Mouse (Mus musculus) stomach, embryonic 16.5 days (tissue): ENCODE results near the gene Slmap. TPM values are rescaled to one million over a fixed set of nuclear protein-coding genes. Genes with fewer than 3 reads are reported as not detected.

Experiments used
- ATAC-seq: fragments of 200-750 bp; cut with Nextera tagmentation; 2 replicates; pipeline ENCODE4 v1.8.0; 2017; ENCODE audit warnings: moderate number of reproducible peaks, moderate TSS enrichment; ENCODE audit not compliant: insufficient read depth, low FRiP score
- H3K27ac ChIP-seq: fragments of 300-500 bp; sonication (generic); 2 replicates; pipeline ENCODE4 v1.5.1; 2014; ENCODE audit warnings: low read length
- H3K27me3 ChIP-seq: fragments of 300-500 bp; sonication (generic); 2 replicates; pipeline ENCODE4 v1.6.1; 2014; ENCODE audit warnings: low read length, control low read depth, mixed read lengths; ENCODE audit not compliant: control insufficient read depth, insufficient read depth
- H3K36me3 ChIP-seq: fragments of 300-500 bp; sonication (generic); 2 replicates; pipeline ENCODE4 v1.6.1; 2014; ENCODE audit warnings: low read length; ENCODE audit not compliant: control insufficient read depth, insufficient read depth
- H3K4me1 ChIP-seq: fragments of 300-500 bp; sonication (generic); 2 replicates; pipeline ENCODE4 v1.6.1; 2014; ENCODE audit warnings: low read length, control low read depth, mixed read lengths; ENCODE audit not compliant: control insufficient read depth, insufficient read depth
- H3K4me2 ChIP-seq: fragments of 300-500 bp; sonication (generic); 2 replicates; pipeline ENCODE4 v1.6.1; 2014; ENCODE audit warnings: low read depth, low read length, mixed read lengths
- H3K4me3 ChIP-seq: fragments of 300-500 bp; sonication (generic); replicated peaks from 2 replicates; pipeline ENCODE4 v1.5.1; 2014; ENCODE audit warnings: mild to moderate bottlenecking, low read length
- H3K9ac ChIP-seq: fragments of 300-500 bp; sonication (generic); 2 replicates; pipeline ENCODE4 v1.6.1; 2014; ENCODE audit warnings: low read length
- H3K9me3 ChIP-seq: fragments of 300-500 bp; sonication (generic); replicated peaks from 2 replicates; pipeline ENCODE4 v1.6.1; 2016; ENCODE audit warnings: low read length, control low read depth; ENCODE audit not compliant: control insufficient read depth
- WGBS: fragments of 180-500 bp; shearing (Covaris S2); extraction: QIAGEN DNeasy Blood & Tissue Kit; methylation state at CpG from one replicate; pipeline ENCODE4 v1.1.7; 2014; 5-methylcytosine and 5-hydroxymethylcytosine counted together
- polyA plus RNA-seq: library from polyadenylated mRNA; unstranded; fragments of >200 nt; fragmentation: Nextera tagmentation; extraction: Ambion mirVana; gene quantifications from 2 replicates; pipeline ENCODE4 v1.2.1, GENCODE M21; 2015

Gene Slmap
- polyA plus RNA-seq, 1 experiment from 2014 or later = 59.1 TPM

- Histone ChIP-seq H3K4me1 (peaks cover 5% of the 10 kb centered on the region; the same call in 1 of the 2 replicates), H3K9me3 (no peaks in the 10 kb centered on the region), H3K36me3 (peaks cover 4% of the 10 kb centered on the region; the same call in 1 of the 2 replicates), H3K27ac (peak overlapping the region; percentile 83), H3K4me3 (peak overlapping the region; percentile 26; the same call in 1 of the 2 replicates), H3K27me3 (no peaks in the 10 kb centered on the region), H3K9ac (no peak overlapping the region), H3K4me2 (no peak overlapping the region)
- 69% methylated on average over 6 of the region's 6 CpGs for WGBS
- no peak for ATAC-seq
These were observed 92.2 kb downstream of the Slmap start for GRCm38 (mm10) chr14:26442534-26442933.

GRCm38 (mm10) chr14:26441041-26441812 is 93.5 kb downstream of the Slmap start:
- peak; percentile 77 for ATAC-seq
- Histone ChIP-seq H3K4me2 (peak overlapping the region; percentile 19; the same call in 1 of the 2 replicates), H3K4me3 (peak overlapping the region; percentile 24)

GRCm38 (mm10) chr14:26439996-26440395 is 94.7 kb downstream of the Slmap start:
- Histone ChIP-seq H3K27ac (no peak overlapping the region), H3K4me1 (peaks cover 5% of the 10 kb centered on the region; the same call in 1 of the 2 replicates), H3K27me3 (no peaks in the 10 kb centered on the region), H3K4me3 (no peak overlapping the region), H3K9me3 (no peaks in the 10 kb centered on the region), H3K36me3 (peaks cover 9% of the 10 kb centered on the region; the same call in 1 of the 2 replicates), H3K4me2 (peak overlapping the region; percentile 15; the same call in 1 of the 2 replicates), H3K9ac (no peak overlapping the region)
- ATAC-seq = no peak

More at GRCm38 (mm10) chr14:26441041-26441812, 93.5 kb downstream of the Slmap start:
- WGBS = 79% methylated on average over 2 of the region's 2 CpGs
- Histone ChIP-seq H3K9ac (peak overlapping the region; percentile 39; the same call in 1 of the 2 replicates), H3K27ac (peak overlapping the region; percentile 79), H3K36me3 (peaks cover 4% of the 10 kb centered on the region; the same call in 1 of the 2 replicates), H3K4me1 (peaks cover 5% of the 10 kb centered on the region; the same call in 1 of the 2 replicates), H3K27me3 (no peaks in the 10 kb centered on the region), H3K9me3 (no peaks in the 10 kb centered on the region)

- H3K4me3 ChIP-seq = no peak overlapping the region
- peaks cover 14% of the 10 kb centered on the region; the same call in 1 of the 2 replicates for H3K36me3 ChIP-seq
- no peak overlapping the region for H3K27ac ChIP-seq
- no peaks in the 10 kb centered on the region for H3K27me3 ChIP-seq
- H3K9ac ChIP-seq = no peak overlapping the region
- H3K4me2 ChIP-seq = no peak overlapping the region
- ATAC-seq = no peak
- no peaks in the 10 kb centered on the region for H3K9me3 ChIP-seq
- H3K4me1 ChIP-seq = peaks cover 3% of the 10 kb centered on the region; the same call in 1 of the 2 replicates
- WGBS = 84% methylated on average over 2 of the region's 2 CpGs
These were observed 97.0 kb downstream of the Slmap start for GRCm38 (mm10) chr14:26437771-26438170.

GRCm38 (mm10) chr14:26436304-26436703 is 98.4 kb downstream of the Slmap start:
- Histone ChIP-seq H3K9me3 (no peaks in the 10 kb centered on the region), H3K27ac (no peak overlapping the region), H3K4me2 (no peak overlapping the region), H3K36me3 (peaks cover 14% of the 10 kb centered on the region; the same call in 1 of the 2 replicates), H3K9ac (no peak overlapping the region), H3K4me1 (peaks cover 3% of the 10 kb centered on the region; the same call in 1 of the 2 replicates), H3K4me3 (no peak overlapping the region), H3K27me3 (no peaks in the 10 kb centered on the region)
- ATAC-seq = no peak

- Histone ChIP-seq H3K36me3 (peaks cover 13% of the 10 kb centered on the region; the same call in 1 of the 2 replicates), H3K4me2 (no peak overlapping the region), H3K27me3 (no peaks in the 10 kb centered on the region), H3K9ac (no peak overlapping the region), H3K27ac (no peak overlapping the region), H3K9me3 (no peaks in the 10 kb centered on the region), H3K4me3 (no peak overlapping the region), H3K4me1 (no peaks in the 10 kb centered on the region)
- WGBS = 50% methylated on average over 2 of the region's 2 CpGs
- no peak for ATAC-seq
These were observed 102.4 kb downstream of the Slmap start for GRCm38 (mm10) chr14:26432320-26432719.

GRCm38 (mm10) chr14:26431919-26432318 is 102.8 kb downstream of the Slmap start:
- Histone ChIP-seq H3K4me1 (no peaks in the 10 kb centered on the region), H3K27me3 (no peaks in the 10 kb centered on the region), H3K36me3 (peaks cover 13% of the 10 kb centered on the region; the same call in 1 of the 2 replicates), H3K9me3 (no peaks in the 10 kb centered on the region), H3K27ac (no peak overlapping the region), H3K9ac (no peak overlapping the region), H3K4me3 (no peak overlapping the region), H3K4me2 (no peak overlapping the region)
- 87% methylated on average over 2 of the region's 2 CpGs for WGBS
- no peak for ATAC-seq

- peaks cover 15% of the 10 kb centered on the region for H3K36me3 ChIP-seq
- no peak for ATAC-seq
These were observed 114.5 kb downstream of the Slmap start for GRCm38 (mm10) chr14:26420231-26420630.

GRCm38 (mm10) chr14:26417956-26418355 is 116.8 kb downstream of the Slmap start:
- H3K27ac ChIP-seq = no peak overlapping the region
- H3K36me3 ChIP-seq = peaks cover 11% of the 10 kb centered on the region
- no peak overlapping the region for H3K4me3 ChIP-seq
- WGBS = 37% methylated on average over 5 of the region's 5 CpGs
- H3K9ac ChIP-seq = no peak overlapping the region
- H3K4me2 ChIP-seq = no peak overlapping the region
- H3K9me3 ChIP-seq = no peaks in the 10 kb centered on the region
- ATAC-seq = no peak
- H3K27me3 ChIP-seq = no peaks in the 10 kb centered on the region
- H3K4me1 ChIP-seq = no peaks in the 10 kb centered on the region

More at GRCm38 (mm10) chr14:26420231-26420630, 114.5 kb downstream of the Slmap start:
- no peak overlapping the region for H3K4me2 ChIP-seq
- H3K9ac ChIP-seq = no peak overlapping the region
- no peaks in the 10 kb centered on the region for H3K4me1 ChIP-seq
- H3K4me3 ChIP-seq = no peak overlapping the region
- H3K27me3 ChIP-seq = no peaks in the 10 kb centered on the region
- no peaks in the 10 kb centered on the region for H3K9me3 ChIP-seq
- no peak overlapping the region for H3K27ac ChIP-seq
- WGBS = 46% methylated on average over 2 of the region's 2 CpGs
